In the genomic region with DNA sequence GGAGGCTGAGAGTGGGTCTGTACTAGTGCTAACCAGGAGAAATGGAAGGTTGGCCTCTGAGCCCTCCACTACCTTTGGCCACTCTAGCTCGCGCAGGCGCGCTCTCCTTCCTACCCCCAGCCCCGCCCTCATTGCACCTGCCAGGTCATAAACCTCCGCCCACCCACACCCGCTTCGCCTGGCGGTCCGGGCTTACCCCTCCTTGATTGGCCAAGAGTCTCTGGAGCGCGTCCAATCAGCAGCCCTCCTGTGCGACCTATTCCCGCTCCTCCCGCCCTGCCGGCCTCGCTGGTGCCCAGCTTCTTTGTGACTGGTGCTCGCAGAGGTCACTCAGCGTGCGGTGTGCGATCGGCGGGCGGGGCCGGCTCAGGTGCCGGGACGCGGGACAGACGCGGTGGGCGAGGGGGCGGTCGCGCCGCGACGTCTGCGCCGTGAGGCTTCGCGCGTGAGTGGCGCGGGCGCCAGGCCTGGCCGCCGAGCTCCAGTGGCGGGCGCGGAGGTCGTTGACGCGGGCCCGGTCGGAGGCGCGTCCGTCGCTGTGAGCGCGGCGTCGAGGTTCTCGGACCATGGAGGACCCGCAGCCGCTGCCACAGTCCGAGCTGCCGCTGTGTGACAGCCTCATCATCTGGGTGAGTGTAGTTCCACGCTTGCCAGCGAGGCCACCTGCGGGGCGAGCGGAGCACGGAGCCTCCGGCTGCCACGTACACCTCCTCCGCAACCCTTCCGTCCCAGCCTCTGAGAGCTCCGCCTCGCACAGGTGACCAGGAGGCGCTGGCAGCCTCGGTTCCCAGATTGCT, we compare ENCODE assay signal across 8 mouse cellular contexts. TPM values are rescaled to one million over a fixed set of nuclear protein-coding genes. Genes with fewer than 3 reads are reported as not detected.
DNase-seq lines count a peak whose midpoint lies in the region; ATAC-seq lines count a peak whose summit lies in the region.

Gene Hook1 (plus strand): TSS at position 313 of the 797 bp plus-strand sequence.

- peak within 1 kb of the TSS; percentile 91 for H3K27ac ChIP-seq in hindbrain, embryonic 13.5 days
- peak within 1 kb of the TSS; percentile 83 for H3K27ac ChIP-seq in lung, embryonic 16.5 days (ENCODE audit: low read length)

- H3K4me2 ChIP-seq in hindbrain, embryonic 13.5 days = peak within 1 kb of the TSS; percentile 66
- H3K4me2 ChIP-seq in lung, embryonic 16.5 days (ENCODE audit: low read depth, low read length) = peak within 1 kb of the TSS; percentile 89

- H3K4me3 ChIP-seq in hindbrain, embryonic 13.5 days = peak within 1 kb of the TSS; percentile 77
- H3K4me3 ChIP-seq in lung, embryonic 16.5 days (ENCODE audit: low read length) = peak within 1 kb of the TSS; percentile 67

- H3K36me3 ChIP-seq in hindbrain, embryonic 13.5 days = no peaks in the 10 kb centered on the region
- no peaks in the 10 kb centered on the region for H3K36me3 ChIP-seq in lung, embryonic 16.5 days (ENCODE audit: control insufficient read depth, insufficient read depth, low read length)

- peaks cover 14% of the 10 kb centered on the region for H3K4me1 ChIP-seq in hindbrain, embryonic 13.5 days (replicated peaks)
- peaks cover 2% of the 10 kb centered on the region; the same call in 1 of the 2 replicates for H3K4me1 ChIP-seq in lung, embryonic 16.5 days (replicated peaks; ENCODE audit: control insufficient read depth, insufficient read depth, low read length)

- WGBS in hindbrain, embryonic 13.5 days = under 1% methylated on average over 75 of the region's 82 CpGs
- under 1% methylated on average over 79 of the region's 82 CpGs for whole genome bisulfite sequencing in lung, embryonic 16.5 days

- peak; percentile 76 for DNase-seq in WW6 (ENCODE audit: low read depth, low spot score)
- peak; percentile 85 to 95 for DNase-seq in cerebellum, postnatal 4 days (ENCODE audit: low spot score in 2 of 2)
- peak; percentile 93 to 97 for DNase-seq in frontal cortex, postnatal 36 days (ENCODE audit: low spot score in 2 of 2)
- peak; percentile 84 to 90 for DNase-seq in layer of hippocampus, postnatal 10 days (ENCODE audit: low spot score in 2 of 2)
- DNase-seq in ovary, adult 18-20 months (ENCODE audit: low spot score) = peak; percentile 93
- DNase-seq in thymus, adult 18-20 months = peak; percentile 93 to 96

- H3K27me3 ChIP-seq in hindbrain, embryonic 13.5 days = no peaks in the 10 kb centered on the region
- H3K27me3 ChIP-seq in lung, embryonic 16.5 days (ENCODE audit: control insufficient read depth, insufficient read depth, low read depth, low read length) = peaks cover 4% of the 10 kb centered on the region; the same call in 1 of the 2 replicates

- peak; percentile 100 for ATAC-seq in hindbrain, embryonic 13.5 days (ENCODE audit: low FRiP score)
- ATAC-seq in lung, embryonic 16.5 days (ENCODE audit: low read depth) = peak; percentile 100

- no peaks in the 10 kb centered on the region for H3K9me3 ChIP-seq in hindbrain, embryonic 13.5 days
- H3K9me3 ChIP-seq in lung, embryonic 16.5 days (ENCODE audit: control insufficient read depth, low read length) = no peaks in the 10 kb centered on the region

- H3K9ac ChIP-seq in hindbrain, embryonic 13.5 days = peak within 1 kb of the TSS; percentile 88
- peak within 1 kb of the TSS; percentile 75 for H3K9ac ChIP-seq in lung, embryonic 16.5 days (ENCODE audit: low read length)

RNA-seq across cellular contexts. Expression of gene Hook1, which starts in this region (rescaled TPM):
- 52.8 and 54.3 TPM in 2 replicates for polyA plus RNA-seq in hindbrain, embryonic 13.5 days (2015; fragmentation: Nextera tagmentation; extraction: Ambion mirVana)
- 10 to 100 TPM; 54.4 to 61.2 TPM for total RNA-seq in layer of hippocampus, postnatal 10 days (2021)
- 15.9 and 16.6 TPM in 2 replicates for polyA plus RNA-seq in lung, embryonic 16.5 days (2015; fragmentation: Nextera tagmentation; extraction: Ambion mirVana)

Comparison
In these comparisons a context has a peak if more than half of its experiments do, and no peak if none do; other contexts are left out.
1. Peak in every context shown above with its lines: DNase-seq, ATAC-seq, H3K4me3 ChIP-seq and H3K27ac ChIP-seq.